Mouse (Mus musculus) kidney, embryonic 15.5 days (tissue): ENCODE measurements around the gene Osbpl3. TPM values are rescaled to one million over a fixed set of nuclear protein-coding genes. Genes with fewer than 3 reads are reported as not detected.

Experiments
- ATAC-seq: fragments of 200-750 bp; cut with Nextera tagmentation; replicated peaks from 2 replicates; pipeline ENCODE4 v1.8.0; 2017; ENCODE audit warnings: moderate TSS enrichment; ENCODE audit not compliant: low FRiP score
- H3K27ac ChIP-seq: fragments of 300-500 bp; sonication (generic); 2 replicates; pipeline ENCODE4 v1.5.1; 2015; ENCODE audit warnings: mild to moderate bottlenecking, inconsistent platforms
- H3K27me3 ChIP-seq: fragments of 300-500 bp; sonication (generic); 2 replicates; pipeline ENCODE4 v1.6.1; 2015; ENCODE audit warnings: inconsistent platforms
- H3K36me3 ChIP-seq: fragments of 300-500 bp; sonication (generic); 2 replicates; pipeline ENCODE4 v1.6.1; 2015; ENCODE audit warnings: inconsistent platforms
- H3K4me1 ChIP-seq: fragments of 300-500 bp; sonication (generic); 2 replicates; pipeline ENCODE4 v1.6.1; 2015; ENCODE audit warnings: inconsistent platforms
- H3K4me2 ChIP-seq: fragments of 300-500 bp; sonication (generic); 2 replicates; pipeline ENCODE4 v1.6.1; 2015; ENCODE audit warnings: moderate library complexity, mild to moderate bottlenecking, inconsistent platforms
- H3K4me3 ChIP-seq: fragments of 300-500 bp; sonication (generic); replicated peaks from 2 replicates; pipeline ENCODE4 v1.5.1; 2015; ENCODE audit warnings: mild to moderate bottlenecking, inconsistent platforms
- H3K9ac ChIP-seq: fragments of 300-500 bp; sonication (generic); 2 replicates; pipeline ENCODE4 v1.6.1; 2015; ENCODE audit warnings: mild to moderate bottlenecking, inconsistent platforms
- H3K9me3 ChIP-seq: fragments of 300-500 bp; sonication (generic); replicated peaks from 2 replicates; pipeline ENCODE4 v1.6.1; 2016; ENCODE audit warnings: inconsistent platforms
- WGBS: fragments of 180-500 bp; shearing (Covaris S2); methylation state at CpG from one replicate; pipeline ENCODE4 v1.1.7; 2015; ENCODE audit warnings: mixed read lengths; 5-methylcytosine and 5-hydroxymethylcytosine counted together
- polyA plus RNA-seq: library from polyadenylated mRNA; unstranded; fragments of >200 nt; fragmentation: Nextera tagmentation; extraction: Ambion mirVana; gene quantifications from 2 replicates; pipeline ENCODE4 v1.2.1, GENCODE M21; 2015

Osbpl3 gene
- polyA plus RNA-seq, 1 experiment from 2014 or later, result 15.7 TPM

GRCm38 (mm10) chr6:50294128-50294527 is 161.9 kb downstream of the Osbpl3 start:
- H3K36me3 ChIP-seq, result 0 out of 2 replicates have a peak, but pooled peaks cover 2% of the 10 kb centered on the region
- H3K27me3 ChIP-seq, result no peaks in the 10 kb centered on the region
- no peak overlapping the region for H3K27ac ChIP-seq
- no peak overlapping the region for H3K4me3 ChIP-seq
- H3K9me3 ChIP-seq, result no peaks in the 10 kb centered on the region
- WGBS, result 23% methylated on average over 1 of the region's 1 CpGs
- no peak overlapping the region for H3K9ac ChIP-seq
- no peak overlapping the region for H3K4me2 ChIP-seq
- H3K4me1 ChIP-seq, result peaks cover 7% of the 10 kb centered on the region; the same call in 1 of the 2 replicates
- no peak; the same call in 1 of the 2 replicates for ATAC-seq

GRCm38 (mm10) chr6:50291650-50292049 is 164.4 kb downstream of the Osbpl3 start:
- no peak overlapping the region for H3K4me3 ChIP-seq
- H3K27ac ChIP-seq, result no peak overlapping the region
- no peak for ATAC-seq
- no peak overlapping the region for H3K9ac ChIP-seq
- H3K36me3 ChIP-seq, result no peaks in the 10 kb centered on the region
- no peaks in the 10 kb centered on the region for H3K9me3 ChIP-seq
- no peak overlapping the region for H3K4me2 ChIP-seq
- 80% methylated on average over 4 of the region's 4 CpGs for WGBS
- H3K4me1 ChIP-seq, result peaks cover 7% of the 10 kb centered on the region; the same call in 1 of the 2 replicates
- no peaks in the 10 kb centered on the region for H3K27me3 ChIP-seq

- WGBS, result 89% methylated on average over 3 of the region's 3 CpGs
- no peak for ATAC-seq
- no peaks in the 10 kb centered on the region for H3K9me3 ChIP-seq
- H3K4me1 ChIP-seq, result no peaks in the 10 kb centered on the region
- no peaks in the 10 kb centered on the region for H3K27me3 ChIP-seq
- H3K4me2 ChIP-seq, result no peak overlapping the region
- no peak overlapping the region for H3K9ac ChIP-seq
- H3K27ac ChIP-seq, result no peak overlapping the region
- H3K4me3 ChIP-seq, result no peak overlapping the region
- no peaks in the 10 kb centered on the region for H3K36me3 ChIP-seq
These were observed 169.1 kb downstream of the Osbpl3 start for GRCm38 (mm10) chr6:50286881-50287280.

GRCm38 (mm10) chr6:50279642-50280041 is 176.4 kb downstream of the Osbpl3 start:
- Histone ChIP-seq H3K4me3 (no peak overlapping the region), H3K4me1 (no peaks in the 10 kb centered on the region), H3K9ac (no peak overlapping the region), H3K36me3 (no peaks in the 10 kb centered on the region), H3K4me2 (no peak overlapping the region), H3K27ac (no peak overlapping the region), H3K27me3 (no peaks in the 10 kb centered on the region), H3K9me3 (no peaks in the 10 kb centered on the region)
- WGBS, result 88% methylated on average over 7 of the region's 7 CpGs
- no peak for ATAC-seq

GRCm38 (mm10) chr6:50273947-50274346 is 182.1 kb downstream of the Osbpl3 start:
- H3K27me3 ChIP-seq, result no peaks in the 10 kb centered on the region
- ATAC-seq, result no peak

GRCm38 (mm10) chr6:50273416-50273815 is 182.6 kb downstream of the Osbpl3 start:
- 93% methylated on average over 1 of the region's 1 CpGs for WGBS
- H3K27ac ChIP-seq, result no peak overlapping the region
- H3K4me2 ChIP-seq, result no peak overlapping the region
- ATAC-seq, result no peak
- no peak overlapping the region for H3K4me3 ChIP-seq
- H3K27me3 ChIP-seq, result no peaks in the 10 kb centered on the region
- H3K4me1 ChIP-seq, result no peaks in the 10 kb centered on the region
- no peaks in the 10 kb centered on the region for H3K36me3 ChIP-seq
- H3K9ac ChIP-seq, result no peak overlapping the region
- H3K9me3 ChIP-seq, result no peaks in the 10 kb centered on the region

More at GRCm38 (mm10) chr6:50273947-50274346, 182.1 kb downstream of the Osbpl3 start:
- H3K4me2 ChIP-seq, result no peak overlapping the region
- no peak overlapping the region for H3K4me3 ChIP-seq
- H3K36me3 ChIP-seq, result no peaks in the 10 kb centered on the region
- H3K9me3 ChIP-seq, result no peaks in the 10 kb centered on the region
- H3K4me1 ChIP-seq, result no peaks in the 10 kb centered on the region
- no peak overlapping the region for H3K27ac ChIP-seq
- H3K9ac ChIP-seq, result no peak overlapping the region
- 76% methylated on average over 4 of the region's 4 CpGs for WGBS

- H3K4me1 ChIP-seq, result peaks cover 20% of the 10 kb centered on the region
- ATAC-seq, result no peak
- H3K36me3 ChIP-seq, result no peaks in the 10 kb centered on the region
- no peak within 1 kb of the TSS for H3K4me3 ChIP-seq
- no peaks in the 10 kb centered on the region for H3K27me3 ChIP-seq
- H3K4me2 ChIP-seq, result no peak within 1 kb of the TSS
- WGBS, result 65% methylated on average over 6 of the region's 6 CpGs
- H3K27ac ChIP-seq, result no peak within 1 kb of the TSS
- H3K9ac ChIP-seq, result no peak within 1 kb of the TSS
- no peaks in the 10 kb centered on the region for H3K9me3 ChIP-seq
These were observed 192.3 kb downstream of the Osbpl3 start, which contains the start of gene Gsdme for GRCm38 (mm10) chr6:50263670-50264069. Gsdme (minus strand) TSS chr6:50263862.

GRCm38 (mm10) chr6:50262310-50262709 is 193.7 kb downstream of the Osbpl3 start:
- Histone ChIP-seq H3K4me2 (peak overlapping the region; percentile 83), H3K9ac (0 out of 2 replicates have a peak overlapping the region, but pooled peaks have one; percentile 46), H3K4me1 (peaks cover 20% of the 10 kb centered on the region), H3K9me3 (no peaks in the 10 kb centered on the region), H3K36me3 (no peaks in the 10 kb centered on the region), H3K27me3 (no peaks in the 10 kb centered on the region), H3K4me3 (peak overlapping the region; percentile 55), H3K27ac (0 out of 2 replicates have a peak overlapping the region, but pooled peaks have one; percentile 39)
- ATAC-seq, result 0 out of 2 replicates have a peak, but pooled peaks have one; percentile 54
- whole genome bisulfite sequencing, result 25% methylated on average over 7 of the region's 7 CpGs

GRCm38 (mm10) chr6:50261922-50262261 is 194.1 kb downstream of the Osbpl3 start:
- Histone ChIP-seq H3K4me1 (peaks cover 20% of the 10 kb centered on the region), H3K9ac (peak overlapping the region; percentile 46), H3K27me3 (no peaks in the 10 kb centered on the region), H3K9me3 (no peaks in the 10 kb centered on the region), H3K4me3 (peak overlapping the region; percentile 55), H3K27ac (peak overlapping the region; percentile 39; the same call in 1 of the 2 replicates), H3K36me3 (no peaks in the 10 kb centered on the region), H3K4me2 (peak overlapping the region; percentile 83)
- WGBS, result 1% methylated on average over 6 of the region's 6 CpGs
- ATAC-seq, result peak; percentile 63; the same call in 1 of the 2 replicates

GRCm38 (mm10) chr6:50261201-50261921 is 194.6 kb downstream of the Osbpl3 start:
- peak; percentile 91 for ATAC-seq
- Histone ChIP-seq H3K4me1 (peaks cover 20% of the 10 kb centered on the region), H3K36me3 (no peaks in the 10 kb centered on the region), H3K9me3 (no peaks in the 10 kb centered on the region), H3K4me3 (peak overlapping the region; percentile 55), H3K27ac (peak overlapping the region; percentile 39; the same call in 1 of the 2 replicates), H3K27me3 (no peaks in the 10 kb centered on the region), H3K4me2 (peak overlapping the region; percentile 83), H3K9ac (peak overlapping the region; percentile 46)
- WGBS, result 2% methylated on average over 35 of the region's 35 CpGs

- Histone ChIP-seq H3K9me3 (no peaks in the 10 kb centered on the region), H3K9ac (no peak overlapping the region), H3K4me3 (no peak overlapping the region), H3K27ac (no peak overlapping the region), H3K4me1 (peaks cover 7% of the 10 kb centered on the region), H3K4me2 (no peak overlapping the region), H3K36me3 (no peaks in the 10 kb centered on the region), H3K27me3 (no peaks in the 10 kb centered on the region)
- ATAC-seq, result no peak
- 76% methylated on average over 5 of the region's 5 CpGs for WGBS
These were observed 200.6 kb downstream of the Osbpl3 start for GRCm38 (mm10) chr6:50255356-50255755.

GRCm38 (mm10) chr6:50254723-50255184 is 201.2 kb downstream of the Osbpl3 start:
- no peak overlapping the region for H3K9ac ChIP-seq

More at GRCm38 (mm10) chr6:50254723-50255184, 201.2 kb downstream of the Osbpl3 start:
- Histone ChIP-seq H3K27ac (no peak overlapping the region), H3K4me1 (peaks cover 7% of the 10 kb centered on the region), H3K36me3 (no peaks in the 10 kb centered on the region), H3K4me2 (0 out of 2 replicates have a peak overlapping the region, but pooled peaks have one; percentile 14), H3K9me3 (no peaks in the 10 kb centered on the region), H3K4me3 (no peak overlapping the region), H3K27me3 (no peaks in the 10 kb centered on the region)
- ATAC-seq, result no peak
- WGBS, result 60% methylated on average over 10 of the region's 10 CpGs
